Mouse (Mus musculus) hindbrain, embryonic 11.5 days (tissue): ENCODE results near the gene Tarm1. TPM values are rescaled to one million over a fixed set of nuclear protein-coding genes. Genes with fewer than 3 reads are reported as not detected.

Source experiments
- ATAC-seq: fragments of 200-750 bp; cut with Nextera tagmentation; 2 replicates; pipeline ENCODE4 v1.8.0; 2017; ENCODE audit warnings: mild to moderate bottlenecking, moderate TSS enrichment, moderate library complexity; ENCODE audit not compliant: low FRiP score
- DNase-seq: peaks from one replicate; pipeline ENCODE4 v3.0.0-alpha.2; 2015; ENCODE audit warnings: low spot score
- H3K27ac ChIP-seq: fragments of 300-500 bp; sonication (generic); 2 replicates; pipeline ENCODE4 v1.5.1; 2014; ENCODE audit warnings: mild to moderate bottlenecking, low read depth, low read length
- H3K27me3 ChIP-seq: fragments of 300-500 bp; sonication (generic); 2 replicates; pipeline ENCODE4 v1.6.1; 2014; ENCODE audit warnings: mild to moderate bottlenecking, low read length, moderate library complexity, mixed read lengths; ENCODE audit not compliant: control insufficient read depth, insufficient read depth
- H3K36me3 ChIP-seq: fragments of 300-500 bp; sonication (generic); 2 replicates; pipeline ENCODE4 v1.6.1; 2014; ENCODE audit warnings: mild to moderate bottlenecking, low read length, moderate library complexity, mixed read lengths; ENCODE audit not compliant: control insufficient read depth, insufficient read depth
- H3K4me1 ChIP-seq: fragments of 300-500 bp; sonication (generic); replicated peaks from 2 replicates; pipeline ENCODE4 v1.6.1; 2014; ENCODE audit warnings: low read length, mixed read lengths; ENCODE audit not compliant: control insufficient read depth, insufficient read depth
- H3K4me2 ChIP-seq: fragments of 300-500 bp; sonication (generic); replicated peaks from 2 replicates; pipeline ENCODE4 v1.6.1; 2014; ENCODE audit warnings: mild to moderate bottlenecking, low read depth, low read length
- H3K4me3 ChIP-seq: fragments of 300-500 bp; sonication (generic); 2 replicates; pipeline ENCODE4 v1.5.1; 2014; ENCODE audit warnings: low read depth, low read length
- H3K9ac ChIP-seq: fragments of 300-500 bp; sonication (generic); 2 replicates; pipeline ENCODE4 v1.6.1; 2014; ENCODE audit warnings: low read depth, low read length
- H3K9me3 ChIP-seq: fragments of 300-500 bp; sonication (generic); 2 replicates; pipeline ENCODE4 v1.6.1; 2016; ENCODE audit warnings: low read length; ENCODE audit not compliant: control insufficient read depth
- WGBS: fragments of 180-500 bp; shearing (Covaris S2); extraction: QIAGEN DNeasy Blood & Tissue Kit; methylation state at CpG from one replicate; pipeline ENCODE4 v1.1.7; 2014; 5-methylcytosine and 5-hydroxymethylcytosine counted together
- polyA plus RNA-seq: library from polyadenylated mRNA; unstranded; fragments of >200 nt; fragmentation: Nextera tagmentation; extraction: Ambion mirVana; gene quantifications from 2 replicates; pipeline ENCODE4 v1.2.1, GENCODE M21; 2014

Tarm1 gene
- polyA plus RNA-seq, 1 experiment from 2014 or later, result not detected

- H3K4me1 ChIP-seq, result no peaks in the 10 kb centered on the region
- H3K27me3 ChIP-seq, result no peaks in the 10 kb centered on the region
- no peaks in the 10 kb centered on the region for H3K36me3 ChIP-seq
- no peak overlapping the region for H3K4me3 ChIP-seq
- H3K9me3 ChIP-seq, result no peaks in the 10 kb centered on the region
- H3K4me2 ChIP-seq, result no peak overlapping the region
- DNase-seq (no peak), ATAC-seq (no peak)
- H3K27ac ChIP-seq, result no peak overlapping the region
- WGBS, result 90% methylated on average over 8 of the region's 8 CpGs
- H3K9ac ChIP-seq, result no peak overlapping the region
These were observed 42.2 kb downstream of the Tarm1 start for GRCm38 (mm10) chr7:3460261-3460660.

DNA sequence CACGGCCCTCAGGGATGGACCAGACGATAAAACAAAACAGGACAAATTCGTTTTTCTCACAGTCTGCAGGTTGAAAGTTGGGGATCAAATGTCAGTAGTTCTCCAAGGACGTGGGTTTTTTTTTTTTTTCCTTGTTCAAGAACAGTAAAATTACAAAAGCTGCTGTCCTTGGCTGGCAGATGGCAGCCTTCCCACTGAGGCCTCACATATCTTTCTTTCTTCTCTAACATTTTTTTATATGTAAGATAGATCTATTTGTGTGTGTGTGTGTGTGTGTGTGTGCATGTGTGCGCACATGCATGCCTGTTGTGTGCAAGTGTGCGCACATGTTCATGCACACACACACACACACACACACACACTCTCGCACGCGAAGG is 44.6 kb downstream of the Tarm1 start:
- H3K4me2 ChIP-seq, result no peak overlapping the region
- DNase-seq, result no peak
- H3K9me3 ChIP-seq, result no peaks in the 10 kb centered on the region
- no peak overlapping the region for H3K4me3 ChIP-seq
- H3K4me1 ChIP-seq, result no peaks in the 10 kb centered on the region
- no peak overlapping the region for H3K9ac ChIP-seq
- WGBS, result 79% methylated on average over 9 of the region's 9 CpGs
- no peaks in the 10 kb centered on the region for H3K36me3 ChIP-seq
- ATAC-seq, result no peak
- H3K27me3 ChIP-seq, result no peaks in the 10 kb centered on the region
- no peak overlapping the region for H3K27ac ChIP-seq

DNA sequence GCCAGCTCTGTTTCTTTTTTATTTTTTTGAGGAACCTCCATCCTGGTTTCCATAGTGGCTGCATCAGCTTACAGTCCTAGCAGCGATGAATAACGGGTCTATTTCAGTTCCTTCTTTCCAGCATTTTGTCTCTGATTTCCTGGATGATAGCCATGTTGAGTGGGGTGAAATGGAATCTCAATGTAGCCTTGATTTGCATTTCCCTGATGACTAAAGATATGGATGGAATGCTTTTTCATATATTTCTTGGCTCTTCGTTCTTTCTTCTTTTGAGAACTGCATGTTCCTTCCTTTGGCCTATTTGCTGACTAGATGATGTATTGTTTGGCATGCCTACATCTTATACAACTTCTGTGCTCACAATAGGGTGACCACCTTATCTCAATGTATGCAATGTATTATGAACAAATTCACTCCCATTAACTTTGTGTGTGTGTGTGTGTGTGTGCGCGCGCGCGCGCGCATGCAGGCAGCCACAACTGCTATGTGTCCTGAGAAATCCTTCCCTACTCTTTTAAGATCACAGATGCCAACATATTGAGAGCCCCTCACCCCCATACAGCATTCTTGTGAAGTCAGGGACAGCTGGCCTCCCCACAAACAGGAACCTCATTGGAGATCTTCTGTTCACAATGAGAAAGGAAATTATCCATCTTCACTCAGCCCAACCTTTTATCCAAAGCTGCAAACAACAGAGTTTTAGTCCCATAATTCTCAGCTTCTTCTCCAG is 45.1 kb downstream of the Tarm1 start:
- H3K4me1 ChIP-seq, result no peaks in the 10 kb centered on the region
- no peak overlapping the region for H3K4me2 ChIP-seq
- ATAC-seq (no peak), DNase-seq (no peak)
- no peak overlapping the region for H3K27ac ChIP-seq
- no peaks in the 10 kb centered on the region for H3K9me3 ChIP-seq
- no peak overlapping the region for H3K9ac ChIP-seq
- 95% methylated on average over 10 of the region's 10 CpGs for WGBS
- no peak overlapping the region for H3K4me3 ChIP-seq
- H3K36me3 ChIP-seq, result no peaks in the 10 kb centered on the region
- H3K27me3 ChIP-seq, result no peaks in the 10 kb centered on the region

- Histone ChIP-seq H3K4me3 (no peak overlapping the region), H3K27ac (no peak overlapping the region), H3K9me3 (no peaks in the 10 kb centered on the region), H3K36me3 (no peaks in the 10 kb centered on the region), H3K9ac (no peak overlapping the region), H3K27me3 (no peaks in the 10 kb centered on the region), H3K4me1 (no peaks in the 10 kb centered on the region), H3K4me2 (no peak overlapping the region)
- WGBS, result 64% methylated on average over 10 of the region's 11 CpGs
- peak; percentile 17 for DNase-seq
- no peak for ATAC-seq
These were observed 48.8 kb downstream of the Tarm1 start for GRCm38 (mm10) chr7:3453486-3454183.

DNA sequence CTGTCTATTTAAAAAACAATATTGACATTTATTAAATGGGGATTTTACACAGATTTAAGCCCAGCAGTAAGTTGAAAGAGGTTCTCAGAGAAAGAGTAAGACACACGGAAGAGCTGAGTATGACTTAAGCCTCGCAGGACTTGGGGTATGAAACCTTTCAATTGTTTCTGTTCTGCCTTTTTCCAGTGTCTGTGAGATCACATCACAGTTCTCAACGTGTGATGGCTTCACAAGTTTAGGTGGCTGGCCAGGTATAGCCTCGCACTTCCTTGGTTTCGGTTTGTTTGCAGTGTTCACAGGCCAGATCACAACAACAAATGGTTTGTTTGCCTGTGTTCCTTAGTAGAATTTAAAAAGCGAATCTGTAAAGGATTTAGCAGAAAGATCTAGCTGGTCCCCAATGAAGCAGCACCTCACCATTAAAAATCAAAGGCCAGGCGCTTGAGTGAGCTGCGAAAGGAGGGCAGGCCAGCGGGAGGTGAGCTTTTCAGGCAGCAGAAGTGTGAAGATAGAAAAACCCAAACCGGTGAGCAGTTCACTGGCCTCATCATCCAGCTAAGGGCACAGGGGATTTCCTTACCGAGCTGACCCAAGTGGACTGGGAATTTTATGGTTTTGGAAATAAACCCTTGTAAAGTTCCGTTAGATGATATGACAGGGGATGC is 49.5 kb downstream of the Tarm1 start:
- Histone ChIP-seq H3K36me3 (no peaks in the 10 kb centered on the region), H3K9me3 (no peaks in the 10 kb centered on the region), H3K4me1 (no peaks in the 10 kb centered on the region), H3K27ac (no peak overlapping the region), H3K9ac (no peak overlapping the region), H3K27me3 (no peaks in the 10 kb centered on the region), H3K4me3 (no peak overlapping the region), H3K4me2 (no peak overlapping the region)
- ATAC-seq, result no peak
- DNase-seq, result no peak
- WGBS, result 55% methylated on average over 12 of the region's 12 CpGs

- ATAC-seq (no peak), DNase-seq (no peak)
- Histone ChIP-seq H3K27ac (no peak overlapping the region), H3K36me3 (no peaks in the 10 kb centered on the region), H3K9me3 (no peaks in the 10 kb centered on the region), H3K27me3 (no peaks in the 10 kb centered on the region), H3K9ac (no peak overlapping the region), H3K4me1 (no peaks in the 10 kb centered on the region), H3K4me3 (no peak overlapping the region), H3K4me2 (no peak overlapping the region)
- 51% methylated on average over 6 of the region's 6 CpGs for WGBS
These were observed 51.3 kb downstream of the Tarm1 start for GRCm38 (mm10) chr7:3451161-3451560.

DNA sequence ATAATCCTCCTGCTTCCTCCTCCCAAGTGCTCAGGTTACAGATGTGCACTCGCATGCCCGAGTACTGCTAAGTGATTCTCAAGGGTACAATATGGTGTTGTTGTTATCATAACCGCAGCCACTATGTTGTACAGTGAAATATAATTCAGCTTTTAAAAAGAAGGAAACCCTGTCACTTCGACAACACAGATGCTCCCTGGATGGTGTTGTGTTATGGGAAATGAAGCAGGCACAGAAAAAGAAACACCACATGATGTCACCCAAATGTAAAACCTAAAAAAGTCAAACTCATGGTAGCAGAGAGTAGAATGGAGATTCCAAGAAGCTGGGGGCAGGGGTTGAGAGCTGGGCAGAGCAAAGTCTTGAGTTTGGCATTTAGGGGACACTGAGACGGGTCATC is 51.8 kb downstream of the Tarm1 start:
- 69% methylated on average over 5 of the region's 5 CpGs for WGBS
- Histone ChIP-seq H3K4me3 (no peak overlapping the region), H3K36me3 (no peaks in the 10 kb centered on the region), H3K4me1 (no peaks in the 10 kb centered on the region), H3K4me2 (no peak overlapping the region), H3K9ac (no peak overlapping the region), H3K9me3 (no peaks in the 10 kb centered on the region), H3K27me3 (no peaks in the 10 kb centered on the region), H3K27ac (no peak overlapping the region)
- no peak for ATAC-seq
- no peak for DNase-seq

DNA sequence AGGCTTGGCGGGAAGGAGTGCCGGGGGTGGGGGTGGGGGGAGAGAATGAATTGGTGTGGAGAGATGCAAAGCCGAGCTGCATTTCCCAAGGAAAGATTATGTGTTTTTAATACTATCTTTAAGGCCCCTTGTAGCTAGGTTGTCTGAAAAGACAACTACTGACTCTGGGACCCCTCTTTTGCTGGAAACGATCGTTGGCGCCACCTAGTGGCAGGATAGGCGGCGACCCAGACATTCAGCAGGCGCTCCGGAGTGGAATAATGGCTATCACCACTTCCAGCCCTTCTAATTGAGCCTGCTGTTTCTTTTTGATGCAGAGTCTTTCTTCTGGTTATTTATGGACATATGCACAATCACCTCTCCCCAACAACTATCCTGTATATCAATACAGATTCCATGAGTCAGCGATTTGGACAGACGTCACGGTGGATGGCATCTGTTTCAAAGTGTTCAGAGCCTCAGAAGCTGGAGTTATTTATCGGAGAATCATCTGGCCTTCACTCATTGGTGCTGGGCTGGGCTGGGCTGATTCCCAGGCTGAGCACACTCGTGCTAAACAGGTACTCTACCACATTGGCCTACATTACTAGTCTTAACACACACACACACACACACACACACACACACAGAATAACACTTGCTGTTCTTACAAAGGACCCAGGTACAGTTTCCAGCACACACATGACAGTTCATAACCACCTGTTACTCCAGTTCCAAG is 53.5 kb downstream of the Tarm1 start:
- no peaks in the 10 kb centered on the region for H3K36me3 ChIP-seq
- no peak overlapping the region for H3K4me2 ChIP-seq
- H3K9ac ChIP-seq, result no peak overlapping the region
- no peak overlapping the region for H3K27ac ChIP-seq
- ATAC-seq (peak; percentile 74), DNase-seq (peak; percentile 87)
- no peaks in the 10 kb centered on the region for H3K27me3 ChIP-seq
- no peak overlapping the region for H3K4me3 ChIP-seq
- H3K4me1 ChIP-seq, result no peaks in the 10 kb centered on the region
- no peaks in the 10 kb centered on the region for H3K9me3 ChIP-seq
- 19% methylated on average over 15 of the region's 15 CpGs for WGBS
